Comparison of ENCODE assay signal across 9 mouse cellular contexts in genomic region chr15:21008969-21009368, GRCm38 (mm10).
DNase-seq lines count a peak whose midpoint lies in the region; ATAC-seq and TF ChIP-seq lines count a peak whose summit lies in the region.
"Had no signal": no experiment of that assay in that cellular context is flagged by ENCODE, and none has a peak within 500 bp of the region (broad histone marks: within the 10 kb centered on the region; RNA-seq: fewer than 3 reads in every experiment).

No protein-coding gene starts in this region.

- H3K9me3 ChIP-seq in intestine, embryonic 15.5 days, result no peaks in the 10 kb centered on the region
- H3K9me3 ChIP-seq in intestine, embryonic 16.5 days (ENCODE audit: control insufficient read depth, low read length), result no peaks in the 10 kb centered on the region
- no peaks in the 10 kb centered on the region for H3K9me3 ChIP-seq in forebrain, postnatal 0 days (ENCODE audit: low read length)
- H3K9me3 ChIP-seq in limb, embryonic 15.5 days, result no peaks in the 10 kb centered on the region

- peak; percentile 15; the same call in 1 of the 2 replicates for ATAC-seq in intestine, embryonic 15.5 days
- no peak for ATAC-seq in intestine, embryonic 16.5 days
- ATAC-seq in forebrain, postnatal 0 days, result peak; percentile 32; the same call in 1 of the 2 replicates
- ATAC-seq in limb, embryonic 15.5 days (ENCODE audit: insufficient number of reproducible peaks, low FRiP score, low TSS enrichment, low read depth), result peak; percentile 19; the same call in 1 of the 2 replicates

- H3K36me3 ChIP-seq in intestine, embryonic 15.5 days, result no peaks in the 10 kb centered on the region
- H3K36me3 ChIP-seq in intestine, embryonic 16.5 days (ENCODE audit: control insufficient read depth, insufficient read depth, low read length), result no peaks in the 10 kb centered on the region
- no peaks in the 10 kb centered on the region for H3K36me3 ChIP-seq in forebrain, postnatal 0 days (ENCODE audit: insufficient read depth)
- H3K36me3 ChIP-seq in limb, embryonic 15.5 days, result no peaks in the 10 kb centered on the region

- TF ChIP-seq CTCF in forebrain, postnatal 0 days (IDR thresholded peaks at IDR 0.05; ENCODE audit: low read depth), result no peak

- H3K27ac ChIP-seq in intestine, embryonic 15.5 days, result no peak overlapping the region
- H3K27ac ChIP-seq in intestine, embryonic 16.5 days (ENCODE audit: low read length), result no peak overlapping the region
- H3K27ac ChIP-seq in forebrain, postnatal 0 days (ENCODE audit: low read depth, low read length), result no peak overlapping the region
- no peak overlapping the region for H3K27ac ChIP-seq in limb, embryonic 15.5 days

- no peak overlapping the region for H3K4me2 ChIP-seq in intestine, embryonic 15.5 days (replicated peaks)
- H3K4me2 ChIP-seq in intestine, embryonic 16.5 days (ENCODE audit: low read depth, low read length), result no peak overlapping the region
- H3K4me2 ChIP-seq in forebrain, postnatal 0 days (ENCODE audit: low read depth), result no peak overlapping the region
- no peak overlapping the region for H3K4me2 ChIP-seq in limb, embryonic 15.5 days
- H3K4me2 ChIP-seq: lung, embryonic 14.5 days had no signal

- H3K4me3 ChIP-seq in intestine, embryonic 15.5 days (replicated peaks), result no peak overlapping the region
- H3K4me3 ChIP-seq in intestine, embryonic 16.5 days (ENCODE audit: low read length), result no peak overlapping the region
- H3K4me3 ChIP-seq in forebrain, postnatal 0 days (ENCODE audit: low read depth, low read length), result no peak overlapping the region
- H3K4me3 ChIP-seq in limb, embryonic 15.5 days, result no peak overlapping the region

- WGBS in intestine, embryonic 15.5 days, result 52% methylated on average over 3 of the region's 3 CpGs
- WGBS in intestine, embryonic 16.5 days, result 61% methylated on average over 3 of the region's 3 CpGs
- WGBS in forebrain, postnatal 0 days, result 36% methylated on average over 3 of the region's 3 CpGs
- 52% methylated on average over 3 of the region's 3 CpGs for WGBS in limb, embryonic 15.5 days

- no peaks in the 10 kb centered on the region for H3K27me3 ChIP-seq in intestine, embryonic 15.5 days (replicated peaks)
- H3K27me3 ChIP-seq in intestine, embryonic 16.5 days (replicated peaks; ENCODE audit: control insufficient read depth, insufficient read depth, low read length), result no peaks in the 10 kb centered on the region
- H3K27me3 ChIP-seq in forebrain, postnatal 0 days (ENCODE audit: insufficient read depth, low read length), result no peaks in the 10 kb centered on the region
- no peaks in the 10 kb centered on the region for H3K27me3 ChIP-seq in limb, embryonic 15.5 days

- peak; percentile 46 to 52 for DNase-seq in adrenal gland, postnatal 36 days
- no peak for DNase-seq in forebrain, postnatal 0 days
- DNase-seq in thymus, postnatal 14 days, result no peak
- no peak for DNase-seq in kidney, postnatal 10 days
- no peak for DNase-seq in left cerebral cortex, adult 8-10 months (ENCODE audit: low spot score in 2 of 2)
- DNase-seq: lung, embryonic 14.5 days had no signal

- no peaks in the 10 kb centered on the region for H3K4me1 ChIP-seq in intestine, embryonic 15.5 days (replicated peaks)
- no peaks in the 10 kb centered on the region for H3K4me1 ChIP-seq in intestine, embryonic 16.5 days (ENCODE audit: control insufficient read depth, insufficient read depth, low read length)
- peaks cover 4% of the 10 kb centered on the region; the same call in 1 of the 2 replicates for H3K4me1 ChIP-seq in forebrain, postnatal 0 days (ENCODE audit: insufficient read depth)
- no peaks in the 10 kb centered on the region for H3K4me1 ChIP-seq in limb, embryonic 15.5 days

- no peak overlapping the region for H3K9ac ChIP-seq in intestine, embryonic 15.5 days
- H3K9ac ChIP-seq in intestine, embryonic 16.5 days (ENCODE audit: low read depth, low read length), result no peak overlapping the region
- H3K9ac ChIP-seq in forebrain, postnatal 0 days, result no peak overlapping the region
- no peak overlapping the region for H3K9ac ChIP-seq in limb, embryonic 15.5 days
- H3K9ac ChIP-seq: lung, embryonic 14.5 days had no signal

Comparison
In these comparisons a context has a peak if more than half of its experiments do, and no peak if none do; other contexts are left out.
1. DNase-seq: peak in adrenal gland, postnatal 36 days (2 of 2); none in forebrain, postnatal 0 days (single experiment), thymus, postnatal 14 days (single experiment), kidney, postnatal 10 days (single experiment) and left cerebral cortex, adult 8-10 months (0 of 2).